Mouse (Mus musculus): ENCODE measurements around the gene Anxa7. TPM values are rescaled to one million over a fixed set of nuclear protein-coding genes. Genes with fewer than 3 reads are reported as not detected.

Gene Anxa7
- total RNA-seq, 1 experiment, result 55.2 TPM

- Histone ChIP-seq H3K27ac (ENCODE audit: insufficient read depth, low read depth, low read length, poor library complexity, severe bottlenecking) (no peak overlapping the region), H3K36me3 (ENCODE audit: control insufficient read depth, insufficient read depth, low read length, poor library complexity, severe bottlenecking) (no peaks in the 10 kb centered on the region), H3K4me1 (ENCODE audit: control insufficient read depth in 2 of 2, insufficient read depth in 2 of 2, low read length in 2 of 2, poor library complexity in 1 of 2) (no peaks in the 10 kb centered on the region; a peak in 1 of 4 replicates), H3K9me3 (ENCODE audit: control insufficient read depth, insufficient read depth, low read depth, low read length) (no peaks in the 10 kb centered on the region), H3K4me3 (ENCODE audit: insufficient read depth in 1 of 2, low read depth in 1 of 2, low read length in 2 of 2, poor library complexity in 1 of 2, severe bottlenecking in 1 of 2) (no peak overlapping the region), H3K9ac (ENCODE audit: insufficient read depth, low read depth, low read length, poor library complexity, severe bottlenecking) (no peak overlapping the region)
- TF ChIP-seq CHD2 (IDR thresholded peaks at IDR 0.05; ENCODE audit: low read depth, low read length) (no peak), HCFC1 (IDR thresholded peaks at IDR 0.05; ENCODE audit: borderline replicate concordance, insufficient read depth, low read length) (no peak), MAFK (IDR thresholded peaks at IDR 0.05; ENCODE audit: insufficient read depth, low read depth, low read length) (no peak), ZC3H11A (IDR thresholded peaks at IDR 0.05; ENCODE audit: borderline replicate concordance, low read depth, low read length) (no peak), ZNF384 (IDR thresholded peaks at IDR 0.05; ENCODE audit: low read depth, low read length) (no peak)
- in situ Hi-C loops (cut with MboI; ENCODE audit: low sequenced_read_pairs in 2 of 2, unreplicated experiment in 2 of 2), result no loop called here
- DNase-seq (ENCODE audit: low read depth, low spot score), result no peak
Observed at GRCm38 (mm10) chr14:20442252-20442651, 37.7 kb downstream of the Anxa7 start.

GRCm38 (mm10) chr14:20436976-20437375 is 43.0 kb downstream of the Anxa7 start:
- H3K4me3 ChIP-seq (ENCODE audit: insufficient read depth in 1 of 2, low read depth in 1 of 2, low read length in 2 of 2, poor library complexity in 1 of 2, severe bottlenecking in 1 of 2), result no peak overlapping the region
- no peak overlapping the region for H3K27ac ChIP-seq (ENCODE audit: insufficient read depth, low read depth, low read length, poor library complexity, severe bottlenecking)
- no peak for DNase-seq (ENCODE audit: low read depth, low spot score)
- no peaks in the 10 kb centered on the region for H3K9me3 ChIP-seq (ENCODE audit: control insufficient read depth, insufficient read depth, low read depth, low read length)
- no peaks in the 10 kb centered on the region for H3K36me3 ChIP-seq (ENCODE audit: control insufficient read depth, insufficient read depth, low read length, poor library complexity, severe bottlenecking)
- no peaks in the 10 kb centered on the region for H3K4me1 ChIP-seq (ENCODE audit: control insufficient read depth in 2 of 2, insufficient read depth in 2 of 2, low read length in 2 of 2, poor library complexity in 1 of 2)
- in situ Hi-C loops (cut with MboI; ENCODE audit: low sequenced_read_pairs in 2 of 2, unreplicated experiment in 2 of 2), result no loop called here
- no peak for TF ChIP-seq CHD2 (IDR thresholded peaks at IDR 0.05; ENCODE audit: low read depth, low read length)
- no peak for TF ChIP-seq ZNF384 (IDR thresholded peaks at IDR 0.05; ENCODE audit: low read depth, low read length)
- TF ChIP-seq MAFK (IDR thresholded peaks at IDR 0.05; ENCODE audit: insufficient read depth, low read depth, low read length), result no peak
- no peak for TF ChIP-seq HCFC1 (IDR thresholded peaks at IDR 0.05; ENCODE audit: borderline replicate concordance, insufficient read depth, low read length)
- TF ChIP-seq ZC3H11A (IDR thresholded peaks at IDR 0.05; ENCODE audit: borderline replicate concordance, low read depth, low read length), result no peak
- H3K9ac ChIP-seq (ENCODE audit: insufficient read depth, low read depth, low read length, poor library complexity, severe bottlenecking), result no peak overlapping the region

GRCm38 (mm10) chr14:20432420-20432819 is 47.5 kb downstream of the Anxa7 start:
- TF ChIP-seq MAFK (IDR thresholded peaks at IDR 0.05; ENCODE audit: insufficient read depth, low read depth, low read length) (no peak), HCFC1 (IDR thresholded peaks at IDR 0.05; ENCODE audit: borderline replicate concordance, insufficient read depth, low read length) (no peak), CHD2 (IDR thresholded peaks at IDR 0.05; ENCODE audit: low read depth, low read length) (no peak), ZC3H11A (IDR thresholded peaks at IDR 0.05; ENCODE audit: borderline replicate concordance, low read depth, low read length) (no peak), ZNF384 (IDR thresholded peaks at IDR 0.05; ENCODE audit: low read depth, low read length) (no peak)
- in situ Hi-C loops (cut with MboI; ENCODE audit: low sequenced_read_pairs in 2 of 2, unreplicated experiment in 2 of 2), result no loop called here
- DNase-seq (ENCODE audit: low read depth, low spot score), result no peak
- Histone ChIP-seq H3K27ac (ENCODE audit: insufficient read depth, low read depth, low read length, poor library complexity, severe bottlenecking) (no peak overlapping the region), H3K9me3 (ENCODE audit: control insufficient read depth, insufficient read depth, low read depth, low read length) (no peaks in the 10 kb centered on the region), H3K4me3 (ENCODE audit: insufficient read depth in 1 of 2, low read depth in 1 of 2, low read length in 2 of 2, poor library complexity in 1 of 2, severe bottlenecking in 1 of 2) (no peak overlapping the region), H3K4me1 (ENCODE audit: control insufficient read depth in 2 of 2, insufficient read depth in 2 of 2, low read length in 2 of 2, poor library complexity in 1 of 2) (no peaks in the 10 kb centered on the region), H3K36me3 (ENCODE audit: control insufficient read depth, insufficient read depth, low read length, poor library complexity, severe bottlenecking) (no peaks in the 10 kb centered on the region), H3K9ac (ENCODE audit: insufficient read depth, low read depth, low read length, poor library complexity, severe bottlenecking) (no peak overlapping the region)

GRCm38 (mm10) chr14:20431726-20432125 is 48.2 kb downstream of the Anxa7 start:
- TF ChIP-seq CHD2 (IDR thresholded peaks at IDR 0.05; ENCODE audit: low read depth, low read length) (no peak), HCFC1 (IDR thresholded peaks at IDR 0.05; ENCODE audit: borderline replicate concordance, insufficient read depth, low read length) (no peak), ZNF384 (IDR thresholded peaks at IDR 0.05; ENCODE audit: low read depth, low read length) (no peak), ZC3H11A (IDR thresholded peaks at IDR 0.05; ENCODE audit: borderline replicate concordance, low read depth, low read length) (no peak), MAFK (IDR thresholded peaks at IDR 0.05; ENCODE audit: insufficient read depth, low read depth, low read length) (no peak)
- H3K27ac ChIP-seq (ENCODE audit: insufficient read depth, low read depth, low read length, poor library complexity, severe bottlenecking), result no peak overlapping the region
- no peak for DNase-seq (ENCODE audit: low read depth, low spot score)
- no peaks in the 10 kb centered on the region for H3K4me1 ChIP-seq (ENCODE audit: control insufficient read depth in 2 of 2, insufficient read depth in 2 of 2, low read length in 2 of 2, poor library complexity in 1 of 2)
- H3K9ac ChIP-seq (ENCODE audit: insufficient read depth, low read depth, low read length, poor library complexity, severe bottlenecking), result no peak overlapping the region
- H3K36me3 ChIP-seq (ENCODE audit: control insufficient read depth, insufficient read depth, low read length, poor library complexity, severe bottlenecking), result no peaks in the 10 kb centered on the region
- in situ Hi-C loops (cut with MboI; ENCODE audit: low sequenced_read_pairs in 2 of 2, unreplicated experiment in 2 of 2), result no loop called here
- H3K9me3 ChIP-seq (ENCODE audit: control insufficient read depth, insufficient read depth, low read depth, low read length), result no peaks in the 10 kb centered on the region
- no peak overlapping the region for H3K4me3 ChIP-seq (ENCODE audit: insufficient read depth in 1 of 2, low read depth in 1 of 2, low read length in 2 of 2, poor library complexity in 1 of 2, severe bottlenecking in 1 of 2)

- no peak for DNase-seq (ENCODE audit: low read depth, low spot score)
- H3K9me3 ChIP-seq (ENCODE audit: control insufficient read depth, insufficient read depth, low read depth, low read length), result no peaks in the 10 kb centered on the region
- H3K27ac ChIP-seq (ENCODE audit: insufficient read depth, low read depth, low read length, poor library complexity, severe bottlenecking), result no peak overlapping the region
- no peak overlapping the region for H3K9ac ChIP-seq (ENCODE audit: insufficient read depth, low read depth, low read length, poor library complexity, severe bottlenecking)
- in situ Hi-C loops (cut with MboI; ENCODE audit: low sequenced_read_pairs in 2 of 2, unreplicated experiment in 2 of 2), result no loop called here
- TF ChIP-seq ZC3H11A (IDR thresholded peaks at IDR 0.05; ENCODE audit: borderline replicate concordance, low read depth, low read length) (no peak), MAFK (IDR thresholded peaks at IDR 0.05; ENCODE audit: insufficient read depth, low read depth, low read length) (no peak), HCFC1 (IDR thresholded peaks at IDR 0.05; ENCODE audit: borderline replicate concordance, insufficient read depth, low read length) (no peak), CHD2 (IDR thresholded peaks at IDR 0.05; ENCODE audit: low read depth, low read length) (no peak), ZNF384 (IDR thresholded peaks at IDR 0.05; ENCODE audit: low read depth, low read length) (no peak)
- no peaks in the 10 kb centered on the region for H3K4me1 ChIP-seq (ENCODE audit: control insufficient read depth in 2 of 2, insufficient read depth in 2 of 2, low read length in 2 of 2, poor library complexity in 1 of 2)
- no peak overlapping the region for H3K4me3 ChIP-seq (ENCODE audit: insufficient read depth in 1 of 2, low read depth in 1 of 2, low read length in 2 of 2, poor library complexity in 1 of 2, severe bottlenecking in 1 of 2)
- no peaks in the 10 kb centered on the region for H3K36me3 ChIP-seq (ENCODE audit: control insufficient read depth, insufficient read depth, low read length, poor library complexity, severe bottlenecking)
Observed at GRCm38 (mm10) chr14:20429833-20430232, 50.1 kb downstream of the Anxa7 start.
